Mouse (Mus musculus) T-helper 1 cell (primary cell): Measurements from ENCODE around the gene Serpina12.

Experiments
- in situ Hi-C: fragments of 300-600 bp; cut with MboI, MseI; formaldehyde crosslinking; loops from one replicate; pipeline ENCODE4 v1.15.1; 2025; ENCODE audit warnings: high pct_unique_total_duplicates

The Serpina12 gene

DNA sequence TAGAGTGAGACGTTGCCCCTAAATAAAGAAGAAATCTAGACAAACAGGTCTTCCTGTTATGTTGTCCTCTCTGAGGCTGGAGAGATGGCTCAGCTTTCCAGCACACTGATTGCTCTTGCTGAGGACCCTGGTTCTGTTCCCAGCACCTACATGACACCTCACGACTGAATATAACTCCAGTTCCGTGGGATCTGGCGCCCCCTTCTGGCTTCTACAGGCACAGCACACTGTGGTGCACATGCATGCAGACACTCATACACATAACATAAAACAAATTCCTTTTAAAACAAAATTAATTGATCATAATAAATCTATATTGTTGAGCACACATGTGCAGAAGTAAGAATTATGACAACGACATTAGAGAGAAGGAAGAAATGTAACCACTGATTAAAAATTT, 39.6 kb downstream of the Serpina12 start:
- in situ Hi-C loops: loop anchor here (10.0 kb wide), 1 partner anchor 260 kb away; the partner anchor contains the start of gene Serpina3i

DNA sequence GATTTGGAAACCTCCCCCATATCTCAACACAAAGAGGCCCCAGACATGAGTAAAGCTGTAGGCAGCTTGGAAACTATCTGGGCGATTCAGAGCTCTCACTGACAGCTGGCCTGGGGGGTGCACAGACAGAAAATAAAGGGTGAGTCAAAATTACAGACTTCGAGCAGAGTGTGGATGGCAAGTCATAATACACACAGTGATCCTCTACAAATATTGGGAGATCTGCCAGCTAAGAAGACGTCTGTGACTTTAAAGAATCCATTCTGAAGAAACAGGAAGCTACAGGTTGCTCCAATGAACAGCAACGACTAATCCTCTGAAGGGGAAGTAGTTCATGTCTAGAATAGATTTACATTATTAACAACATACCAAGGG, 41.0 kb downstream of the Serpina12 start:
- in situ Hi-C loops: loop anchor here (10.0 kb wide), 1 partner anchor 262 kb away; the partner anchor contains the start of gene Serpina3i

DNA sequence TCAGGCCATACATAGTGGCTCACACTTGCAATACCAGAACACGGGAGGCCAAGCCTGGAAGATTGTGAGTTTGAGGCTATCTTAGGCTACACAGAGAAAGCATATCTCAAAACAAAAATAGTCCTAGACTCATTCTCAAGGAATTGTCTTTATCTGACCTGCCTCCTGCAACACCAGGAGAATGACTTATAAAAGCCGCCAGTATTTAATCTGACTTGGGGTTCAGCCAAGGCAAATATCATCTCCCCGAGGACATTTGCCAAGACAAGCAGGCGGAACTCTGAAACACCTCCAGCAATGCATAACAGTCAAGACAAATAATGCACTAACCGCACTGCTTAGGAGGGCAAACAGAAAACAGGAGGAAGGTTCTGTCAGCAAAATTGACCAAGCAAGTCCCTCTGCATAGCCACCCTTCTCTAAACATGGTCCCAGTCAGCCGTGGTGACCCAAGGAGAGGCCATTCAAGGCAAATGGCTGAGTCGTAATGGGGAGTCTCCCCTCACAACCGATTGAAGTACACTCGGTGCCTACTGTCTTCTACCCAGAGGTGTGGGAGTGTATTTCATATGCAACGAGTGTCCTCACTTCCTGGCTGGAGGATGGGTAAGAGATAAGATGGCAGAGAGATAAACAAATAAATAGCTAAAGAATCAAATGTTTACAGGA, 41.5 kb downstream of the Serpina12 start:
- in situ Hi-C loops: loop anchor here (10.0 kb wide), 1 partner anchor 262 kb away; the partner anchor contains the start of gene Serpina3i

DNA sequence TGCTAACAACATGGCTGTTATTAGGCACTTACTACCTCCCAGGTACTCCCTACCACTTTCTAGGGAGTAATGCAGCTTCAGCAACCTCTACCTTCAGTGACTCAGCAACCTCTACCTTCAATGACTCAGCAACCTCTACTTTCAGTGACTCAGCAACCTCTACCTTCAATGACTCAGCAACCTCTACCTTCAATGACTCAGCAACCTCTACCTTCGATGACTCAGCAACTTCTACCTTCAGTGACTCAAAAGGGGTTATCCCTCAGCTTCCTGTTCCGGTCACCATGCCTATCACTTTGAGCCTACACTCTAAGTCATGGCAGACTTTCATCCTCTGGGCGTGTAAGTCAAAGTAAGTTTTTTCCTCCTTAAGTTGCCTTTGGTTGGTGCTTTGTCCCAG, 43.6 kb downstream of the Serpina12 start:
- in situ Hi-C loops: loop anchor here (10.0 kb wide), 1 partner anchor 264 kb away; the partner anchor contains the start of gene Serpina3i

DNA sequence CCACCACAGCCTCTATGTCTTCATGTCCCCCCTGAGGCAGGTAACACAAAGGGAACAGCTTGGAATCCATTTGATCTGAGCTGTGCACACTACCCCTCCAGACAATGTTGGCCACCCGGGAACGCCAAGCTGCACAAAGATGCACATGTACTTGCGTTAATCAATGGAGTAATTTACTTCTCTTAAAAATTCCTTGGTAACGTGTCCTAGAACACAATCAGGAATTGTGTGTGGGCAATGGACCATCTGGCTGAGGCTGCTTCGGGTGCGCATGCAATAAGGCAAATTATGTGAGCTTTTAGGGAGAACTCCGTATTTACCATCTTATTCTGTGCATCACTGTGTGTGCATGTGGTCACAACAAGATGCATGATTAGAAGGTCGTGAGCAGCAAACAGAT, 44.6 kb downstream of the Serpina12 start:
- in situ Hi-C loops: loop anchor here (10.0 kb wide), 1 partner anchor 265 kb away; the partner anchor contains the start of gene Serpina3i

DNA sequence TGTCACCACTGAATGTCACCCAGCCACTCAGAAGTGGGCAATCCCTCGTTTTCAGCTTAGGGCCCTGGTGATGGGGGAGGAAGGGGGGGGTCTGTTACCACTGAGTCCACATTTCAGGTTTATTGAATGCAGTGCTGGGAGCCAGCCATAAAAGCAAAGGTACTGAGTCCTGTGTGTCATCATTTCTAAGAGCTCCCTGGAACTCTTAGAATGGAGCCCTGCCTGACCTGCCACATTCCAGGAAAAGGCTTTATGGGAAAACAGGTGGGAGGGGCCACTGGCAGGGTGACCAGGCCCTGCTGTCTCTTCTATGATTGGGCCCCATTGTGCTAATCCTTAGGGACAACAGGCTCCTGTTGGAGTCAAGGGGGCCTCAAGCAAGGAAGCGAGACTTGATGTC, 47.7 kb downstream of the Serpina12 start:
- in situ Hi-C loops: no loop called here

DNA sequence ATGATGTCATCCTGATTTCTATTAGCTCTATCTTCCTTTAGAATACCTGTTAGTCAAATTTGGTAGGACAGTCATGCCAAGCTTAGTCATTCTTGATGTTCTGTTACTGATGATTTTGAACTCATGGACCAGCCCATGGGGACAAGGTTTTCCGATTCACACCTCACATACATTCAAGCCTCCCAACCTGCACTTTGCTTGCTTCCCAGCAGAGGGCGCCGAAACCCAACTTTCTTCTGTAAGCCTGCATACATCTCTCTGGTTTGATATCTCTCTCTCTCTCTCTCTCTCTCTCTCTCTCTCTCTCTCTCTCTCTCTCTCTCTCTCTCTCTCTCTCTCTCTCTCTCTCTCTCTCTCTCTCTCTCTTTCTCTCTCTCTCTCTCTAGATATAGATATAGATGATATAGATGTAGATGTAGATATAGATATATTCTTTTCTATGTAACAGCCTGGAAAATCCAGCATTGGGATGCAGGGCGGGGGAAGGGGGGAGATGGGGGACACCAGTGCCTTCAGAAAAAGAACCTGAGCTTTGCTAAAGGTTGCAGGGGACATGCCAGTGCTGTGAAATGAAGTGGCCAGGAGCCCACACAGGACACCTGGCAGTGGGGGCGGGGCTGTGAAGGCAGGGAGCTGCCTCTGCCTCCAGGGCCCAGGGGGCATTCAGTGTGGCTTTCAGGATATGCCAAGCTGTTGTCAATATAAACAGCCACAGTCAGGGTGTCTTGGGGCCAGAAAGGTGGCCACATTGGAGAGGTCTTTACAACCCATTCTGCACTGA, 48.8 kb downstream of the Serpina12 start:
- in situ Hi-C loops: no loop called here

DNA sequence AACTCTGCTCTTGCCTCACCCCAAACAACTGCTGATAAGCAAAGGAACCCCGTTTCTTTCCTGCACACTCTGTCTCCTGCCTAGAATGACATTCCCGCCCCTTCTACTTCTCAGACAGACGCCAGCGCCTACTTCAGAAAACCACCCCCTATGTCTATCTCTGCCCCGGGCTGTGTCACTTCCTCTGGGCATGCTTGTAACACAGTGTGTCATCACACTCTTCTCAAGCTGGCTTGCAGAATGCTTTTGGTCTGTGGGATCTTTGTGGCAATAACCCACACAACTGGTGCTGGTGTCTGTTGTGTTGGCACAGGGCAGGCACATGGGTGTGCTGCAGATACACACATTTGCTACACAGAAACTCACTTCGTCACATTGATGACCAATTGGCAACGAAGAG, 51.3 kb downstream of the Serpina12 start:
- in situ Hi-C loops: loop anchor here (5.0 kb wide), 1 partner anchor 419 kb away; no protein-coding TSS in a partner anchor

DNA sequence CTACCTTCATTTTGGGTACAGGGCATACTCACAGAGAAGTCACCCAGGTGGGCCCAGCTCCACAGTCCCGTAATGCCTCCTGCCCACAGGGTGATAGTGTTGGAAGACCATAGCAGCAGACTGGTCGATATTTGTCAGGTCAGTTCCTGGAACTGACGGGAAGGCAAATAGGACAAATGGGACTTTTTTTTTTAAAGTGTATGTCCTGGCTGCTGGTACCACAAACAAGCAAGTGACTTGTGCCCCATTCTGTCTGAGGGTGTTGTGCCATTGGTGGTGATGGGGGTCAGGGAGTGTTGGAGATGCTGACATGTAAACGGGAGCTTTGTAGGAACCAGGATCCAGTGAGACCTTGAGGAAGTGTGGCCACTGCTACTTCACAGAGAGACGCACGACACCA, 54.4 kb downstream of the Serpina12 start, which contains the start of gene Serpina11:
Gene Serpina11, minus strand, starts transcription at position 101 of the 400 bp plus-strand sequence.
- in situ Hi-C loops: loop anchor here (5.0 kb wide), 2 partner anchors 82 to 422 kb away; no protein-coding TSS in a partner anchor

DNA sequence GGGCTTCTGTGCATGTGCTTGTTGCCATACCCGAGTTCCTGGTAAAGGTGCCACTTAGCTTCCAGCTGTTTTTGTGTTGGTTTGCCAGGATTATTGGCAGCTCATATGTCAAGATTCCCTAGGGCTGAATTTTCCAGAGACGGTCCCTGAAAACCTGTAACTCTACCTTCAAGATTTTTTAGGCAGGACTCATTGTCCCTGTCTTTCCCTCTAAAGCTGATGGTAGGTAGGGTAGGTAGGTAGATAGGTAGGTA, 54.8 kb downstream of the Serpina12 start:
- in situ Hi-C loops: loop anchor here (5.0 kb wide), 1 partner anchor 83 kb away; no protein-coding TSS in a partner anchor

DNA sequence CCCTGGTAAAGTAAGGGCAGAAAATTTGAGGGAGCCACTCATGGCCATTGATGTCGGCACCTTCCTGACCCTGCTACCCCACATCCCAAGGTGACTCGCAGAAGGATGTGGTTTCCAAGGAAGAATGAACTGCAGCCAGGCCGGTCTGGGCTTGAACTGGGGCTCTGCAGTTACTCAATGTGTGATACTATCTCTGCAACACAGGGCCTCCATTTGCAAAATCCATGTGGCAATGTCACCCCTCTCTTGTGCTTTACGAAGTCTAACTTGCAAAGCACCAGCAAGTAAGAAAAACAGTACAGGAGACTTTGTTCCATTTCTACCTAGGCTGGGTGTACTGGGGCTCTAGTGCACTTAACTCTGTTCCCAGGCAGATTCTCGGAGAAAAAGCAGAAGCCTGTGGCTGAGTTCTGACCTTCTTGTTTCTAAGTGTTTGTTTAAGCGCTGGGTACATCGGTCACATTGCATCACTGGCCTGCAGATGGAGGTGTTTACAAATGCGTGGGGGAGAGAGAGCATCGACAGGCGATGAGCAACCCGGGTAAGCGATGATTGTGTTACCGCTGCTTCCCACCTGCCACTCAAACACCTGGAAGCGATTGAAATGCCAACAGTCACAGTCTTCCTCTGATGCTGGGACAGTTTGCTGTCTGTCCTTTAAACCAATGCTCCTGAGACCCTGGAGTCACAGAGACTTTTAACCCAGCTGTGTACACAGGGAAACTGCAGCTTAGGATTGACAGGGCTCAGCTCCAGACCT, 55.3 kb downstream of the Serpina12 start:
- in situ Hi-C loops: loop anchor here (5.0 kb wide), 1 partner anchor 83 kb away; no protein-coding TSS in a partner anchor

DNA sequence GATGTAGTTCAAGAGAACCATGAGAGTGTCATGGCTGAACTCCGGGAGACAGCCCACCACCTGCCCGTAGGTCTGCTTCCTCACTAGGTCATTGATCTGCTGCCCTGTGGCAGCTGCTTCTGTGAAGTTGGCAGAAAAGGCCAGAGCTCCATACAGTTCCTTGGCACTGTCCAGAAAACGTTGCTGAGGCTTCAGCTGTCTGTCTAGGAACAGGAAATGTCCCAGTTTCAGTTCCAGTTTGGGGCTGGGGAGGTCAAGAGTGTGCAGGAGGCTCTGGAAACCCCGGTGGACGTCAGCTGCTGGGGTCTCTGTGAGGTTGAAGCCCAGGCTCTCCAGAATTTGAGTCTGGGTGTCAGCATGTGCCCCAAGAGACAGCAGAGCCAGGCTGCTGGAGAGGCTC, 58.4 kb downstream of the Serpina12 start:
- in situ Hi-C loops: loop anchor here (5.0 kb wide), 1 partner anchor 86 kb away; no protein-coding TSS in a partner anchor

DNA sequence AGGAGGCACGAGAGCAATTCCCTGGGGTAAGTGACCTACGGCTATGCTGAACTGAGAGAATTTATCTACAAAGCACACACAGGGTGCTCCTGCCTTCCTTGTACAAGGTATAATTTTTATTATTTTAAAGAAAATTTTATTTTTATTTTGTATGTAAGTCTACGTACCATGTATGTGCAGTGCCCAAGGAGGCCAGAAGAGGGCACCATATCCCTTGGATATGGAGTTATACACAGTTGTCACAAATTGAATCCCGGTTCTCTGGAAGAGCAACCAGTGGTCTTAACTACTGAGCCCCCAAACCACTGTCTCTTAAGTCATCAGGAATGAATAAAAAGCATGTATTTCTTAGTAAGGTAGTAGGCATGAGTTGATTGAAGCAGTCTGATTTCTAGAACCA, 59.3 kb downstream of the Serpina12 start:
- in situ Hi-C loops: loop anchor here (5.0 kb wide), 1 partner anchor 87 kb away; no protein-coding TSS in a partner anchor

DNA sequence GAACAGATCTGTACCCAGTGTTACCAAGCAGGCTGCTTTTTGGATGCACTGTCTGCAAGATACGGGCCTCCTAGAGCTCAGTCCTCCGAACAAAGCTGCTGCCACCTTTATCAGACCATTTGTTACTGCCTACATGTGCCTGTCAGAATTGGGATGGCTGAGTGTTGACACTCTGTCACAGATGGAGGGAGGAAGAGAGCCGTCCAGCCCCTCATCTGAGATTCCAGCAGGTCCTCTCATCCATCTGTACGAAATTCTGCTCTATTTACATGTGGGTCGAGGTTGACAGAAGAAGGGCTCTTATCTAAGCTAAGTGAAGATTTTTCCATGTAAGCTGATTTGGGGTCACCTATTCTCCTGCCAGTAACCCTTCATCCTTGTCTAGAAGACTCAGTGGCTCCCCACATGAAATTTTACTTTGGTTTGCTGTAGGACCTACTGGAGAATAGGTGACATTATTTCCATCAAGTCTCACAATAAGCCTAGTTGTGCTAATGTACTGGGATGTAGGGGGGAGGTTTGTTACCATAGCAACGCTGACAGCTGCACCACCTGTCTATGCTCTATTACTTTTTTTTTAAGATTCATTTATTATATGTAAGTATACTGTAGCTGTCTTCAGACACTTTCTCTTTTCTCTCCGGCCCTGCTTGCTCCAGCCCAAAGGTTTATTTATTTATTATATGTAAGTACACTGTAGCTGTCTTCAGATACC, 62.4 kb downstream of the Serpina12 start:
- in situ Hi-C loops: no loop called here
